Mouse (Mus musculus) left cerebral cortex, adult 2 months (tissue): ENCODE data around the gene Lrrc34. TPM values are rescaled to one million over a fixed set of nuclear protein-coding genes. Genes with fewer than 3 reads are reported as not detected.
A peak's percentile ranks its signal among the peaks of the same experiment; 100 is the strongest.

Experiments
- DNase-seq, 2 experiments: peaks; one replicate each; pipeline ENCODE4 v3.0.0; 2021 to 2022; ENCODE audit warnings: low spot score in 2 of 2, mixed read lengths in 1 of 2; ENCODE audit errors: extremely low spot score in 1 of 2
- H3K27ac ChIP-seq: fragments of 200-600 bp; 2 replicates; pipeline ENCODE4 v1.8.1; 2022
- H3K4me3 ChIP-seq: fragments of 200-600 bp; 2 replicates; pipeline ENCODE4 v1.8.1; 2022
- CTCF ChIP-seq: fragments of 200-600 bp; IDR thresholded peaks from 2 replicates; pipeline ENCODE4 v1.8.1; 2022; ENCODE audit warnings: antibody characterized with exemption, mild to moderate bottlenecking, moderate library complexity
- intact Hi-C: fragments of 180-260 bp; cut with DNase I; formaldehyde crosslinking; loops from one replicate; pipeline ENCODE4 v1.15.1; 2025
- long read RNA-seq, 2 experiments: library from polyadenylated mRNA; stranded (forward); transcript quantifications; one replicate each; pipeline ENCODE4 v2.0.0; 2021; ENCODE audit warnings: borderline mapping rate in 2 of 2
- total RNA-seq, 2 experiments: library from RNA; stranded (reverse); gene quantifications; 2 replicates each; pipeline ENCODE4 v1.2.3; 2021

The Lrrc34 gene
- total RNA-seq, result not detected
- long read RNA-seq, experiment 1, result 0 reads
- long read RNA-seq, experiment 2, result 0 reads

- Histone ChIP-seq H3K27ac (no peak within 1 kb of the TSS), H3K4me3 (no peak within 1 kb of the TSS)
- no peak for TF ChIP-seq CTCF
- peak in 1 of 2 experiments; percentile 14 for DNase-seq
- intact Hi-C loops, result no loop called here
Observed at GRCm38 (mm10) chr3:30647440-30648090, at the start of gene Lrrc34. Lrrc34 (minus strand) TSS chr3:30647869.

GRCm38 (mm10) chr3:30696346-30696745 lies 48.7 kb upstream of the Lrrc34 start:
- Histone ChIP-seq H3K27ac (no peak overlapping the region), H3K4me3 (no peak overlapping the region)
- peak; percentile 42 to 61 for DNase-seq
- intact Hi-C loops, result loop anchor here (5.0 to 10.0 kb wide), 2 partner anchors 96 to 438 kb away; partner anchors contain the start of gene Sec62
- peak; percentile 89 for TF ChIP-seq CTCF

- Histone ChIP-seq H3K4me3 (no peak overlapping the region), H3K27ac (no peak overlapping the region)
- intact Hi-C loops, result loop anchor here (5.0 to 10.0 kb wide), 2 partner anchors 97 to 439 kb away; partner anchors contain the start of gene Sec62
- no peak for TF ChIP-seq CTCF
- no peak for DNase-seq
Observed at GRCm38 (mm10) chr3:30695661-30696060, 48.0 kb upstream of the Lrrc34 start.

GRCm38 (mm10) chr3:30690976-30691375 lies 43.3 kb upstream of the Lrrc34 start:
- H3K27ac ChIP-seq, result no peak overlapping the region
- intact Hi-C loops, result loop anchor here (10.0 kb wide), 1 partner anchor 444 kb away; no protein-coding TSS in a partner anchor
- H3K4me3 ChIP-seq, result no peak overlapping the region
- no peak for TF ChIP-seq CTCF
- no peak for DNase-seq

- H3K4me3 ChIP-seq, result no peak overlapping the region
- intact Hi-C loops, result no loop called here
- no peak overlapping the region for H3K27ac ChIP-seq
- no peak for DNase-seq
- no peak for TF ChIP-seq CTCF
Observed at GRCm38 (mm10) chr3:30687216-30687615, 39.5 kb upstream of the Lrrc34 start.

GRCm38 (mm10) chr3:30683190-30683589 lies 35.5 kb upstream of the Lrrc34 start:
- intact Hi-C loops, result no loop called here

GRCm38 (mm10) chr3:30658486-30658885 lies 10.8 kb upstream of the Lrrc34 start:
- DNase-seq, result no peak
- Histone ChIP-seq H3K4me3 (no peak overlapping the region), H3K27ac (no peak overlapping the region)
- intact Hi-C loops, result no loop called here
- TF ChIP-seq CTCF, result no peak

More at GRCm38 (mm10) chr3:30683190-30683589, 35.5 kb upstream of the Lrrc34 start:
- TF ChIP-seq CTCF, result no peak
- no peak overlapping the region for H3K4me3 ChIP-seq
- DNase-seq, result no peak
- H3K27ac ChIP-seq, result no peak overlapping the region

- TF ChIP-seq CTCF, result no peak
- DNase-seq, result no peak
- H3K27ac ChIP-seq, result no peak overlapping the region
- no peak overlapping the region for H3K4me3 ChIP-seq
- intact Hi-C loops, result no loop called here
Observed at GRCm38 (mm10) chr3:30655937-30656336, 8.3 kb upstream of the Lrrc34 start.

- Histone ChIP-seq H3K4me3 (peak overlapping the region; percentile 35), H3K27ac (no peak overlapping the region)
- intact Hi-C loops, result no loop called here
- peak; percentile 4 for TF ChIP-seq CTCF
- DNase-seq, result peak; percentile 13 to 15
Observed at GRCm38 (mm10) chr3:30650062-30650841, 2.6 kb upstream of the Lrrc34 start.

GRCm38 (mm10) chr3:30648466-30648865 lies 797 bp upstream of the Lrrc34 start:
- Histone ChIP-seq H3K4me3 (no peak overlapping the region), H3K27ac (no peak overlapping the region)
- DNase-seq, result no peak
- intact Hi-C loops, result no loop called here
- no peak for TF ChIP-seq CTCF

- intact Hi-C loops, result no loop called here
- no peak for DNase-seq
- H3K27ac ChIP-seq, result no peak overlapping the region
- no peak for TF ChIP-seq CTCF
- no peak overlapping the region for H3K4me3 ChIP-seq
Observed at GRCm38 (mm10) chr3:30646761-30647160, 908 bp downstream of the Lrrc34 start.

GRCm38 (mm10) chr3:30644207-30644606 lies 3.5 kb downstream of the Lrrc34 start, which contains the start of gene Lrriq4:
Lrriq4 (plus strand) TSS chr3:30644507.
- TF ChIP-seq CTCF, result no peak
- DNase-seq, result no peak
- Histone ChIP-seq H3K4me3 (no peak within 1 kb of the TSS), H3K27ac (no peak within 1 kb of the TSS)
- intact Hi-C loops, result no loop called here
